Mouse (Mus musculus) intestine, embryonic 14.5 days (tissue): ENCODE measurements around the gene Sdr9c7. TPM values are rescaled to one million over a fixed set of nuclear protein-coding genes. Genes with fewer than 3 reads are reported as not detected.

Experiments used
- ATAC-seq: fragments of 200-750 bp; cut with Nextera tagmentation; replicated peaks from 2 replicates; pipeline ENCODE4 v1.8.0; 2017; ENCODE audit warnings: low read depth, moderate number of reproducible peaks, moderate TSS enrichment, moderate library complexity; ENCODE audit not compliant: low FRiP score, low TSS enrichment
- DNase-seq: peaks from one replicate; pipeline ENCODE4 v3.0.0-alpha.2; 2018; ENCODE audit warnings: low spot score
- H3K27ac ChIP-seq: fragments of 300-500 bp; sonication (generic); 2 replicates; pipeline ENCODE4 v1.5.1; 2014; ENCODE audit warnings: low read depth, mild to moderate bottlenecking, control low read depth
- H3K27me3 ChIP-seq: fragments of 300-500 bp; sonication (generic); replicated peaks from 2 replicates; pipeline ENCODE4 v1.6.1; 2014; ENCODE audit warnings: low read length, control low read depth; ENCODE audit not compliant: control insufficient read depth, insufficient read depth
- H3K36me3 ChIP-seq: fragments of 300-500 bp; sonication (generic); 2 replicates; pipeline ENCODE4 v1.6.1; 2014; ENCODE audit warnings: low read length, control low read depth; ENCODE audit not compliant: control insufficient read depth, insufficient read depth
- H3K4me1 ChIP-seq: fragments of 300-500 bp; sonication (generic); replicated peaks from 2 replicates; pipeline ENCODE4 v1.6.1; 2014; ENCODE audit warnings: low read length, control low read depth, mixed read lengths; ENCODE audit not compliant: control insufficient read depth, insufficient read depth
- H3K4me2 ChIP-seq: fragments of 300-500 bp; sonication (generic); 2 replicates; pipeline ENCODE4 v1.6.1; 2014; ENCODE audit warnings: low read length
- H3K4me3 ChIP-seq: fragments of 300-500 bp; sonication (generic); 2 replicates; pipeline ENCODE4 v1.5.1; 2014; ENCODE audit warnings: low read depth, low read length, control low read depth, mixed read lengths
- H3K9ac ChIP-seq: fragments of 300-500 bp; sonication (generic); 2 replicates; pipeline ENCODE4 v1.6.1; 2014; ENCODE audit warnings: mild to moderate bottlenecking, low read length
- H3K9me3 ChIP-seq: fragments of 300-500 bp; sonication (generic); 2 replicates; pipeline ENCODE4 v1.6.1; 2016; ENCODE audit warnings: low read length, control low read depth; ENCODE audit not compliant: control insufficient read depth
- WGBS: fragments of 180-500 bp; shearing (Covaris S2); extraction: QIAGEN DNeasy Blood & Tissue Kit; methylation state at CpG from one replicate; pipeline ENCODE4 v1.1.7; 2014; 5-methylcytosine and 5-hydroxymethylcytosine counted together
- polyA plus RNA-seq: library from polyadenylated mRNA; unstranded; fragments of >200 nt; fragmentation: Nextera tagmentation; extraction: Ambion mirVana; gene quantifications from 2 replicates; pipeline ENCODE4 v1.2.1, GENCODE M21; 2014

The Sdr9c7 gene
- polyA plus RNA-seq, 1 experiment from 2014 or later = not detected

GRCm38 (mm10) chr10:127922241-127922640 is 23.9 kb downstream of the Sdr9c7 start:
- 71% methylated on average over 1 of the region's 1 CpGs for WGBS
- Histone ChIP-seq H3K36me3 (no peaks in the 10 kb centered on the region), H3K9ac (no peak overlapping the region), H3K4me2 (no peak overlapping the region), H3K27ac (no peak overlapping the region), H3K4me3 (no peak overlapping the region), H3K9me3 (no peaks in the 10 kb centered on the region), H3K27me3 (no peaks in the 10 kb centered on the region), H3K4me1 (no peaks in the 10 kb centered on the region)
- no peak for ATAC-seq
- DNase-seq = no peak

- Histone ChIP-seq H3K27me3 (no peaks in the 10 kb centered on the region), H3K27ac (no peak overlapping the region), H3K4me3 (no peak overlapping the region), H3K36me3 (no peaks in the 10 kb centered on the region), H3K4me2 (no peak overlapping the region), H3K4me1 (no peaks in the 10 kb centered on the region), H3K9ac (no peak overlapping the region), H3K9me3 (no peaks in the 10 kb centered on the region)
- DNase-seq (no peak), ATAC-seq (no peak)
- 85% methylated on average over 8 of the region's 8 CpGs for WGBS
Measured at GRCm38 (mm10) chr10:127923024-127923423, 24.7 kb downstream of the Sdr9c7 start.

DNA sequence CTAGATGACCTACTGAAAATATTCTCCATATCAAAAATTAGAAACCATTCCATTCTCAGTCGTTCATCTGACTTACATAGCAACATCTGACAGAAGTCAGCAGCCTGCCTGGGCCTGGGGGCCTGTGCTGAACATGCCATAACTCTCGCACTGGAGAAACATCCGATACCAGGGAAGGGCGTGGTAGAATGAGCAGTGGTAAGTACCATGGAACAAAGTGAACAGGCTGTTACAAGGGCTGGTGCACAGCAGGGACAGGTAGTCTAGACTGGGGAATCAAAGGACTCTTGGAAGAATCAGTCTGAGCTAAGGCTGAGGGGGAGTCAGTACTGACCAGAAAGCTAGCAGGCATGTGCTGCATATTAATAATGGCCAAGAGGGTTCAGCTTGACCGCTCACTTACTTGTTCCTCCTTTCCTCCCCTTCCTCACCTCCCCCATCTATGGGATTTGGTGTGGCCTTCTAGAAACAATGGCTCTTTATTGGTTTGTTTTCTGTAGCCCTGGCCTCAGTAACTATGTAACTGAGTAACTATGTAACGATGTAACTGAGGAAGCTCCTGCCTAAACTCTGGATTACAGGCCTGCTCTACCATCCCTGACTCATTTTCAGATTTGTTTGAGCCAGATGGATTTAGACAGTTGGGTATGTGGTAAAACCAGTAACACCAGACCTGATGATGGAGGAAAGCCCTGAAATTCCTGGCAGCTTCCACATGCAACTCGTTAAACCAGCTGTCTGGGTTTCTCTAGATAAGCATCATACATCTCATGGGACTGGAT is 26.5 kb downstream of the Sdr9c7 start:
- Histone ChIP-seq H3K9ac (no peak overlapping the region), H3K36me3 (no peaks in the 10 kb centered on the region), H3K9me3 (no peaks in the 10 kb centered on the region), H3K4me3 (no peak overlapping the region), H3K4me2 (no peak overlapping the region), H3K27me3 (no peaks in the 10 kb centered on the region), H3K4me1 (no peaks in the 10 kb centered on the region), H3K27ac (peak overlapping the region; percentile 23; the same call in 1 of the 2 replicates)
- ATAC-seq = no peak
- 62% methylated on average over 7 of the region's 7 CpGs for WGBS
- no peak for DNase-seq

DNA sequence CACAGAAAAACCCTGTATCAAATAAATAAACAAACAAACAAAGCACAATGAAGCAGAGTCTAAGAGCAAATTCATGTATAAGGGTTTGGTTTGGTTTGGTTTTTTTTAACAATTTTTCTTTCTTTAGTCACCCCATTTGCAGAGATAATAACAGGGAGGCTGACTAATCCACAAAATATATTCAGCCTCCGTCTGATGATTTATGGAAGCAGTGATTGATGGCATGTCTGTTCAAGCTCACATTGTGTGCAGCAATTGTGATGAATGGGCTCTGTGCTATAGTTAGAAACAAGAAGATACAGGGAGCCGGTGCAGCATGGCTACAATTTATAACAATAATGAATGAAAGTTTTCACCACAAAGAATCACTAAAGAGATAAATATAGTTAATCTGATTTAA is 29.4 kb downstream of the Sdr9c7 start:
- H3K9ac ChIP-seq = no peak overlapping the region
- 55% methylated on average over 2 of the region's 2 CpGs for WGBS

DNA sequence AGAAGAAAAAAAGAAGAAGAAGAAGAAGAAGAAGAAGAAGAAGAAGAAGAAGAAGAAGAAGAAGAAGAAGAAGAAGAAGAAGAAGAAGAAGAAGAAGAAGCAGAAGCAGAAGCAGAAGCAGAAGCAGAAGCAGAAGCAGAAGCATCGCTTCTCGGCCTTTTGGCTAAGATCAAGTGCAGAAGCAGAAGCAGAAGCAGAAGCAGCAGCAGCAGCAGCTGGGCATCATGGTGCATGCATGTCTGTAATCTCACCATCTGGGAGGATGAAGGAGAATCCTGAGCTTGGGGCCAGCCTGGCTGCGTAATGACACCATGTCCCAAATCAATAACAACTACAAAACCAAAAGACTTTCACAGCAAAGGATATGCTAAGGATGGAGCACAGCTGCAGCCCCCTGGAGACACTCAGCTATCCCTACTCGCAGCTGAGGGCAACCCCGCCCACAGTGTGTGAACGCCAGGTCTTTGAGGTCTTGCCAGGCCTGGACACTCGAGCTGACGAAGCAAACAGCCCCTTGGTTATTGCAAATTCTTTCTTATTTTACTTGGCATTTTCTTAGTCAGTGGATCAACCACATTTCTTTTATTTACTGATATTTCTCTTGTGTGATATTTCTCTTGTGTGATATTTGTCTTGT is 34.1 kb downstream of the Sdr9c7 start:
- DNase-seq (no peak), ATAC-seq (no peak)
- Histone ChIP-seq H3K9ac (no peak overlapping the region), H3K9me3 (no peaks in the 10 kb centered on the region), H3K4me2 (no peak overlapping the region), H3K36me3 (no peaks in the 10 kb centered on the region), H3K4me3 (no peak overlapping the region), H3K27ac (no peak overlapping the region), H3K4me1 (no peaks in the 10 kb centered on the region), H3K27me3 (no peaks in the 10 kb centered on the region)
- 65% methylated on average over 8 of the region's 8 CpGs for WGBS

More for the DNA sequence above, 29.4 kb downstream of the Sdr9c7 start:
- no peak overlapping the region for H3K4me3 ChIP-seq
- H3K27ac ChIP-seq = no peak overlapping the region
- ATAC-seq (no peak), DNase-seq (no peak)
- H3K9me3 ChIP-seq = no peaks in the 10 kb centered on the region
- no peak overlapping the region for H3K4me2 ChIP-seq
- no peaks in the 10 kb centered on the region for H3K36me3 ChIP-seq
- no peaks in the 10 kb centered on the region for H3K4me1 ChIP-seq
- no peaks in the 10 kb centered on the region for H3K27me3 ChIP-seq

DNA sequence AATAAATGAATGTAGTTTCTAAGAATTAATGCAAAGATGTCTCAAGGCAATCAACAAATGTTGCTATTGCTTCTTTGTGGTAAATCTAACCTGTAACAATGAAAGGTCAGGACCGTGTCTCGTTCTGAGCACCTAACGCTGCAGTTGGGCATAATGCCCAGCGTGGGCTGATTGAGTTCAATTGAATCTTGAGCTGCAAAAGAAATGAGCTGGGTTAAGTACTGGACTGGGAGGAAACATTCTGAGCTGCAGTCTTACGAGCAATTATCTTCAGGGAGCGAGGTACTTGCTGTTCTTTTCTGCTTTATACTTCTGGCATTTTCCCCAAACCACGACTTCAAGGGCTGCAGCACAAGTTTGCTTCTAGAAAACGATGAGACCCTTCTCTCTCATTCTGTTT is 38.0 kb downstream of the Sdr9c7 start:
- H3K27ac ChIP-seq = no peak overlapping the region
- 89% methylated on average over 8 of the region's 8 CpGs for WGBS
- no peaks in the 10 kb centered on the region for H3K4me1 ChIP-seq
- H3K27me3 ChIP-seq = no peaks in the 10 kb centered on the region
- ATAC-seq (no peak), DNase-seq (no peak)
- H3K4me2 ChIP-seq = no peak overlapping the region
- H3K4me3 ChIP-seq = no peak overlapping the region
- no peak overlapping the region for H3K9ac ChIP-seq
- H3K9me3 ChIP-seq = no peaks in the 10 kb centered on the region
- H3K36me3 ChIP-seq = no peaks in the 10 kb centered on the region

GRCm38 (mm10) chr10:127936747-127937409 is 38.6 kb downstream of the Sdr9c7 start:
- 81% methylated on average over 19 of the region's 19 CpGs for WGBS
- DNase-seq (no peak), ATAC-seq (no peak)
- no peak overlapping the region for H3K4me2 ChIP-seq
- H3K9me3 ChIP-seq = no peaks in the 10 kb centered on the region
- no peaks in the 10 kb centered on the region for H3K36me3 ChIP-seq
- no peaks in the 10 kb centered on the region for H3K27me3 ChIP-seq
- no peak overlapping the region for H3K4me3 ChIP-seq
- H3K27ac ChIP-seq = no peak overlapping the region
- no peaks in the 10 kb centered on the region for H3K4me1 ChIP-seq
- no peak overlapping the region for H3K9ac ChIP-seq

GRCm38 (mm10) chr10:127937428-127938010 is 39.2 kb downstream of the Sdr9c7 start:
- no peaks in the 10 kb centered on the region for H3K9me3 ChIP-seq
- H3K4me1 ChIP-seq = no peaks in the 10 kb centered on the region
- peak; percentile 85 for DNase-seq
- no peak overlapping the region for H3K9ac ChIP-seq
- no peak overlapping the region for H3K4me2 ChIP-seq
- H3K36me3 ChIP-seq = no peaks in the 10 kb centered on the region
- no peaks in the 10 kb centered on the region for H3K27me3 ChIP-seq
- ATAC-seq = peak; percentile 38; the same call in 1 of the 2 replicates
- no peak overlapping the region for H3K4me3 ChIP-seq
- 3% methylated on average over 2 of the region's 2 CpGs for WGBS
- H3K27ac ChIP-seq = no peak overlapping the region
